Mouse (Mus musculus): Measurements from ENCODE around the gene Hnf1a. TPM values are rescaled to one million over a fixed set of nuclear protein-coding genes. Genes with fewer than 3 reads are reported as not detected.
"Not testable (repeated sequence)": the region's sequence is repeated elsewhere in the genome, so short reads cannot be mapped to it uniquely, and the experiment has no call there.

Hnf1a gene
- total RNA-seq, 2 experiments from 2014 or later = not detected

GRCm38 (mm10) chr5:114950669-114951068 is 20.2 kb downstream of the Hnf1a start:
- no peak for DNase-seq
- intact Hi-C loops (cut with DNase I) = no loop called here

GRCm38 (mm10) chr5:114949812-114950211 is 21.1 kb downstream of the Hnf1a start:
- DNase-seq = no peak

GRCm38 (mm10) chr5:114949316-114949715 is 21.6 kb downstream of the Hnf1a start:
- intact Hi-C loops (cut with DNase I) = no loop called here

More at GRCm38 (mm10) chr5:114949812-114950211, 21.1 kb downstream of the Hnf1a start:
- intact Hi-C loops (cut with DNase I) = no loop called here

GRCm38 (mm10) chr5:114948891-114949290 is 22.0 kb downstream of the Hnf1a start:
- DNase-seq = peak; percentile 29 to 30

More at GRCm38 (mm10) chr5:114949316-114949715, 21.6 kb downstream of the Hnf1a start:
- no peak for DNase-seq

GRCm38 (mm10) chr5:114945072-114945471 is 25.8 kb downstream of the Hnf1a start:
- DNase-seq = no peak
- intact Hi-C loops (cut with DNase I) = no loop called here

More at GRCm38 (mm10) chr5:114948891-114949290, 22.0 kb downstream of the Hnf1a start:
- intact Hi-C loops (cut with DNase I) = no loop called here

GRCm38 (mm10) chr5:114942766-114943130 is 28.1 kb downstream of the Hnf1a start:
- DNase-seq = no peak
- intact Hi-C loops (cut with DNase I) = no loop called here

- intact Hi-C loops (cut with DNase I) = no loop called here
- peak; percentile 79 to 82 for DNase-seq
These were observed 28.7 kb downstream of the Hnf1a start, which contains the start of gene 2210016L21Rik for GRCm38 (mm10) chr5:114942074-114942765. 2210016L21Rik (plus strand) TSS chr5:114942158.

- DNase-seq; intact Hi-C loops (cut with DNase I): not testable (repeated sequence)
These were observed 29.8 kb downstream of the Hnf1a start for GRCm38 (mm10) chr5:114941138-114941537.

- DNase-seq = no peak
- intact Hi-C loops (cut with DNase I) = no loop called here
These were observed 35.1 kb downstream of the Hnf1a start for GRCm38 (mm10) chr5:114935838-114936237.

GRCm38 (mm10) chr5:114933206-114933605 is 37.7 kb downstream of the Hnf1a start:
- DNase-seq = no peak
- intact Hi-C loops (cut with DNase I) = no loop called here

GRCm38 (mm10) chr5:114931626-114932025 is 39.3 kb downstream of the Hnf1a start:
- intact Hi-C loops (cut with DNase I) = no loop called here

GRCm38 (mm10) chr5:114926753-114927152 is 44.1 kb downstream of the Hnf1a start:
- DNase-seq = no peak
- intact Hi-C loops (cut with DNase I) = no loop called here

More at GRCm38 (mm10) chr5:114931626-114932025, 39.3 kb downstream of the Hnf1a start:
- no peak for DNase-seq

GRCm38 (mm10) chr5:114926153-114926684 is 44.7 kb downstream of the Hnf1a start:
- intact Hi-C loops (cut with DNase I) = no loop called here
- DNase-seq = no peak

GRCm38 (mm10) chr5:114922998-114923473 is 47.9 kb downstream of the Hnf1a start, which contains the start of gene Oasl1:
Oasl1 (plus strand) TSS chr5:114923240.
- peak; percentile 70 to 71 for DNase-seq
- intact Hi-C loops (cut with DNase I) = no loop called here

- no peak for DNase-seq
- intact Hi-C loops (cut with DNase I) = no loop called here
These were observed 48.5 kb downstream of the Hnf1a start for GRCm38 (mm10) chr5:114922366-114922731.

GRCm38 (mm10) chr5:114921551-114922365 is 49.1 kb downstream of the Hnf1a start:
- DNase-seq = peak in 1 of 2 experiments; percentile 16
- intact Hi-C loops (cut with DNase I) = no loop called here

- DNase-seq; intact Hi-C loops (cut with DNase I): not testable (repeated sequence)
These were observed 53.5 kb downstream of the Hnf1a start for GRCm38 (mm10) chr5:114917357-114917756.

GRCm38 (mm10) chr5:114916777-114917176 is 54.1 kb downstream of the Hnf1a start:
- intact Hi-C loops (cut with DNase I) = no loop called here
- DNase-seq = peak in 1 of 2 experiments; percentile 16

- DNase-seq = no peak
These were observed 55.0 kb downstream of the Hnf1a start for GRCm38 (mm10) chr5:114915854-114916253.

GRCm38 (mm10) chr5:114914855-114915254 is 56.0 kb downstream of the Hnf1a start:
- no peak for DNase-seq
- intact Hi-C loops (cut with DNase I) = no loop called here

More at GRCm38 (mm10) chr5:114915854-114916253, 55.0 kb downstream of the Hnf1a start:
- intact Hi-C loops (cut with DNase I) = no loop called here

- intact Hi-C loops (cut with DNase I) = no loop called here
- no peak for DNase-seq
These were observed 57.2 kb downstream of the Hnf1a start for GRCm38 (mm10) chr5:114913686-114914085.
